Mouse (Mus musculus) granulocyte monocyte progenitor cell, adult 5-6 weeks (primary cell): Measurements from ENCODE around the gene Gmpr2. TPM values are rescaled to one million over a fixed set of nuclear protein-coding genes. Genes with fewer than 3 reads are reported as not detected.
A peak's percentile ranks its signal among the peaks of the same experiment; 100 is the strongest.

ENCODE experiments used
- ATAC-seq: replicated peaks from 2 replicates; pipeline ENCODE4 v1.8.0; 2016; ENCODE audit warnings: mild to moderate bottlenecking, moderate TSS enrichment, inconsistent platforms; ENCODE audit not compliant: poor library complexity, severe bottlenecking
- total RNA-seq, 2 experiments: library from RNA; stranded (forward) in 1 of 2; stranded (reverse) in 1 of 2; fragments of 200-712, 200-1000 nt in 1 of 2; fragments of >200 nt in 1 of 2; fragmentation: Nextera tagmentation in 1 of 2; gene quantifications; 2 replicates each; pipeline ENCODE4 v1.2.3; 2014 to 2017

Gene Gmpr2
- total RNA-seq, 2 experiments from 2014 or later: 33.9 to 57.0 TPM

- no peak for ATAC-seq
These were observed 5.9 kb downstream of the Gmpr2 start for GRCm38 (mm10) chr14:55677615-55678014.

- peak; percentile 91 for ATAC-seq
These were observed 9.7 kb downstream of the Gmpr2 start, which contains the start of gene Tinf2 for GRCm38 (mm10) chr14:55681160-55682117. TSS of gene Tinf2 (minus strand) at chr14:55681820.

- 0 out of 2 replicates have a peak, but pooled peaks have one; percentile 1 for ATAC-seq
These were observed 10.4 kb downstream of the Gmpr2 start for GRCm38 (mm10) chr14:55682118-55682493.

GRCm38 (mm10) chr14:55689433-55689832 lies 17.7 kb downstream of the Gmpr2 start:
- no peak for ATAC-seq

GRCm38 (mm10) chr14:55697226-55697625 lies 25.5 kb downstream of the Gmpr2 start:
- peak; percentile 92 for ATAC-seq

GRCm38 (mm10) chr14:55701131-55701530 lies 29.4 kb downstream of the Gmpr2 start:
- ATAC-seq: no peak

- no peak for ATAC-seq
These were observed 31.0 kb downstream of the Gmpr2 start for GRCm38 (mm10) chr14:55702761-55703160.

- no peak for ATAC-seq
These were observed 34.4 kb downstream of the Gmpr2 start for GRCm38 (mm10) chr14:55706051-55706600.

- ATAC-seq: no peak
These were observed 35.7 kb downstream of the Gmpr2 start for GRCm38 (mm10) chr14:55707397-55707796.

GRCm38 (mm10) chr14:55709509-55709908 lies 37.8 kb downstream of the Gmpr2 start:
- no peak for ATAC-seq

- no peak for ATAC-seq
These were observed 40.0 kb downstream of the Gmpr2 start for GRCm38 (mm10) chr14:55711786-55712185.

- peak; percentile 92 for ATAC-seq
These were observed 41.4 kb downstream of the Gmpr2 start for GRCm38 (mm10) chr14:55713007-55713728.

GRCm38 (mm10) chr14:55713729-55714122 lies 42.0 kb downstream of the Gmpr2 start, which contains the start of gene Tgm1:
TSS of gene Tgm1 (minus strand) at chr14:55713926.
- ATAC-seq: no peak

- peak; percentile 14; the same call in 1 of the 2 replicates for ATAC-seq
These were observed 43.2 kb downstream of the Gmpr2 start for GRCm38 (mm10) chr14:55714893-55715292.

GRCm38 (mm10) chr14:55716271-55716670 lies 44.5 kb downstream of the Gmpr2 start:
- no peak for ATAC-seq

GRCm38 (mm10) chr14:55716884-55717283 lies 45.1 kb downstream of the Gmpr2 start:
- ATAC-seq: no peak

GRCm38 (mm10) chr14:55719737-55720136 lies 48.0 kb downstream of the Gmpr2 start:
- no peak for ATAC-seq

GRCm38 (mm10) chr14:55720666-55721065 lies 48.9 kb downstream of the Gmpr2 start:
- no peak for ATAC-seq

GRCm38 (mm10) chr14:55721076-55721475 lies 49.3 kb downstream of the Gmpr2 start:
- no peak for ATAC-seq

GRCm38 (mm10) chr14:55721700-55722437 lies 50.1 kb downstream of the Gmpr2 start, which contains the start of gene Rabggta:
TSS of gene Rabggta (minus strand) at chr14:55722263.
- ATAC-seq: peak; percentile 57
